Mouse (Mus musculus) adrenal gland, postnatal 25 days (tissue): Measurements from ENCODE around the gene Vdac1. TPM values are rescaled to one million over a fixed set of nuclear protein-coding genes. Genes with fewer than 3 reads are reported as not detected.
"Not testable (repeated sequence)": the region's sequence is repeated elsewhere in the genome, so short reads cannot be mapped to it uniquely, and the experiment has no call there.

Experiments used
- DNase-seq: peaks from one replicate; pipeline ENCODE4 v3.0.0; 2021; ENCODE audit warnings: mixed read lengths
- total RNA-seq: library from RNA; stranded (reverse); gene quantifications from 2 replicates; pipeline ENCODE4 v1.2.3, GENCODE M21; 2021

The Vdac1 gene
- total RNA-seq, 1 experiment from 2014 or later: 432 TPM

DNA sequence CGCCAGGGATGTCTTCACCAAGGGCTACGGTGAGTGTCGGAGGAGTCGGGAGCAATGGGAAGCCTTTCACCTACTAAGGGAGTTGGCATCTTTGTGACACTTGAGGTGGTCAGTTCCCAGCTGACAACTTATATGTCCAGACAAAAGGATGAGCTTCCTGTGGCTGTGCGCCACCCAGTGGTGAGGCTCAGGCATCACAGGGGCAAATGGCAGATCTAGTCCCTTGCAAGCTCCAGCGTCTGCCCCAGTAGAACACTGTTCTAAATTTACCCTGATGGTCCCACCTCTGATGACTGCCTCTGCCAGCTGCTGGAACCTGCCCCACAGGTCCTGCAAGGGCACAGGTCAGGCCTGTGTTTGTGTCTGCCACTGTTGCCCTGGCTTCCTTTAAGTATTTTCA is 13.7 kb downstream of the Vdac1 start:
- peak; percentile 70 for DNase-seq

GRCm38 (mm10) chr11:52377579-52377978 is 16.9 kb downstream of the Vdac1 start:
- peak; percentile 65 for DNase-seq

GRCm38 (mm10) chr11:52379241-52379640 is 18.6 kb downstream of the Vdac1 start:
- DNase-seq: no peak

DNA sequence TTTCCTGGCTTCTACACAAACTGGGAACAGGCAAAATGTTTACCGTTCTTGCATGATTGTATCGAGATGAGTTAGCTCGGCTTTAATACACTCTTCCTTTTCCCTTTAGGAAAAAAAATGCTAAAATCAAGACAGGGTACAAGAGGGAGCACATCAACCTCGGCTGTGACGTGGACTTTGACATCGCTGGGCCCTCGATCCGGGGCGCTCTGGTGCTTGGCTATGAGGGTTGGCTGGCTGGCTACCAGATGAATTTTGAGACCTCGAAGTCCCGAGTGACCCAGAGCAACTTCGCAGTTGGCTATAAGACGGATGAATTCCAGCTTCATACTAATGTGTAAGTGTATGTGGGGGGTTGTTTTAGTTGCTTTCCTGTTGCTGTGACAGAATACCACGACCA is 23.1 kb downstream of the Vdac1 start:
- no peak for DNase-seq

GRCm38 (mm10) chr11:52384667-52385066 is 24.0 kb downstream of the Vdac1 start:
- DNase-seq: no peak

- DNase-seq: no peak
Observed at GRCm38 (mm10) chr11:52386892-52387291, 26.2 kb downstream of the Vdac1 start.

GRCm38 (mm10) chr11:52388150-52388549 is 27.5 kb downstream of the Vdac1 start:
- DNase-seq: no peak

DNA sequence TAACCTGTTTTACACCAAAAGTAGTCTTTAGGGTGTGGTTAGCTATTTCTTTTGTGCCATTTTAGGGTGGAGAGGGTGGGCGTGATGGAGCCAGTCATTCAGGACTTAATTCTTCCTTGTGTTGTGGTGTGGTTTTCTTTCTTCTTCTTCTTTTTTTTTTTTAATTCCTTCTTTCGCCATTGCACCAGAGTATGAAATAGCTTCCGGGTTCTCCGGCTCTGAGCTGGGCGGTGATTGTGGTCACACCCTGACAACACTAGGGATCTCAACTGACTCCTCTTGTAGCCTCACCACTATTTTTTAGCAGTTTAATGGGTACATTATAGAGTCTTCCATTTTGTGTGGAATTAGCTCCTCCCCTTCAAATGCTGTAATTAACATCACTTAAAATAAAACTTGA is 28.3 kb downstream of the Vdac1 start:
- DNase-seq: not testable (repeated sequence)

- no peak for DNase-seq
Observed at GRCm38 (mm10) chr11:52389933-52390332, 29.3 kb downstream of the Vdac1 start.

- no peak for DNase-seq
Observed at GRCm38 (mm10) chr11:52394494-52394893, 33.8 kb downstream of the Vdac1 start.

DNA sequence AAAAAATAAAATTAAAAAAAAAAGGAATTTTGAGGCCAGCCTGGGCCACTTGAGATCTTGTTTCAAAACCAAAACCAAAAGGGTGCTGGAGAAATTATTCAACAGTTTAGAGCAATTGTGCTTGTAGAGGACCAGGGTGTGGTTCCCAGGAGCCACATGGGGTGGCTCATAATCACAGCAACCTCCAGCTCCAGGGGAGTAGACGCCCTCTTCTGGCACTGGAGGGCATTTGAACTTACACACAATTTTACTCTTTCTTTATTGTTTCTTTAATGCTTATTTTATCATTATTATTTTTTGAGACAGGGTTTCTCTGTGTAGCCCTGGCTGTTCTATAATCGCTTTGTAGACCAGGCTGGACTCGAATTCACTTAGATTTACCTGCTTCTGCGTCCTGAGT is 34.7 kb downstream of the Vdac1 start:
- DNase-seq: no peak

GRCm38 (mm10) chr11:52395940-52396596 is 35.4 kb downstream of the Vdac1 start, which contains the start of gene 9530068E07Rik:
Gene 9530068E07Rik, plus strand, starts transcription at chr11:52396428.
- peak; percentile 91 for DNase-seq

DNA sequence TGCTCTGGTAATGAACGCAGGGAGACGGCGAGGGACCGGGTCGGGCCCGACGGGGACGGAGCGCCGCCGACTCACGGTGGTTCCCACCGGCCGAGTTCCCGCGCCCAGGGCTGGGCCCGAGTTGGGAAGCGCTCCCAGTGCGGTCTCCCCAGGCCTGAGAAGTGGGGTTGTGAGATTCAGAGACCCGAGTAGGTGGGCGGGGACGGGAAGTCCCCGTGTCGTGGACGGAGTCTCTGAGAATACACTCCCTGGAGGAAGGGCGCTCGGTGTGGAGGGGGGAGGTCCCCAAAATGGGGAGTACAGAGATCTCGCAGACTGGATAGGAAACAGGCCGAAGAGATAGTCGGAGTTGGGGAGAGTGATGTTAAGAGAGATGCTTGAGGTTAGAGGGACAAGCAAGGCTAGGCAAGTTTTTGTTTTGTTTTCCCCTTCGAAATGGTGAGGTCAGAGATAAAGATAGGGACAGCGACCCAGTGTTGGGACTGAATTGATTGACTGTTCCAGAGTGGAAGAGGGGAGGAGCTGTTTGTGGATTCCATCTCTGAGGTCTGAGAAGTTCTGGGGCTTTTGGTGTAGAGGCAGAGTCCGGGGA is 36.0 kb downstream of the Vdac1 start:
- no peak for DNase-seq

DNA sequence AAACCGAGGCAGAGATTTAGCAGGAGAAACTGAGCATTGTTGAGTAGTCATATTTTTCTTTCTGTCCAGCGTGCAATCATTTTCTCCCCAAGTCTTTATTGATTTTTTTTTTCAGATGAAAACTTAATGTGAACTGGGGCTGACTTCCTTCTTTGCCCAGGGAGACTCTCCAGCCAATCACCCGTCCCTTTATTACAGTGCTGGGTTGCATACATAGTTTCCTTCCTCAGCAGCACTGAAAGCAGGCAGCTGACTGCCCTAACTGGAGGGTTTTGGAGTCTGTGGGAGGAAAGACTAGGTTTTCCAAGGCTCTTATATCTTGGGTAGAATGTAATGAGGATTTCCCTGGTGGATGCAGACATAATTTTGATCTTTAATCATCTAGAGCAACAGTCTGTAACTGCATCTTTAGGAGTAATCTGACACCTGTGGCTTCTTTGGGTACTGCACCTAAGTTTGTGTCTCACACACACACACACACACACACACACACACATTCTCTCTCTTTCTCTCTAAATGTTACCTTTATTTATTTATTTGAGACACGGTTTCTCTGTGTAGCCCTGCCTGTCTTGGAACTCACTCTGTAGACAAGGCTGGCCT is 36.8 kb downstream of the Vdac1 start:
- DNase-seq: no peak

GRCm38 (mm10) chr11:52401476-52401875 is 40.8 kb downstream of the Vdac1 start:
- DNase-seq: no peak

DNA sequence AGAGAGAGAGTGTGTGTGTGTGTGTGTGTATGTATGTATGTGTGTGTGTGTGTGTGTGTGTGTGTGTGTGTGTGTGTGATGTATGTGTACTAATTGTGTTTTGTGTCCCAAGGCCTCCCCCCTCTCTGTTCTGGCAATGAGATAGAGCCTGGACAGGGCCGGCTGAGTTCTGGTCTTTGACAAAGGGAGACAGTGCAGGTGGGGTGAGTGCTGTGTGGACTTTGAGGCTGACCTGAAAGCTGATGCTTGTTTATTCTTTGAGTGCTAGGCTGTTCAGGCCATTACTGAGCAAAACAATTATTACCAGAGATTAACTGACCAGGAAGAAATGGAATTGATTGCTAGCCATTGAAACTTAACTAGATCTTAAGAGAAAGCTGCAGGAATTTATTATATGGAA is 41.9 kb downstream of the Vdac1 start:
- no peak for DNase-seq

DNA sequence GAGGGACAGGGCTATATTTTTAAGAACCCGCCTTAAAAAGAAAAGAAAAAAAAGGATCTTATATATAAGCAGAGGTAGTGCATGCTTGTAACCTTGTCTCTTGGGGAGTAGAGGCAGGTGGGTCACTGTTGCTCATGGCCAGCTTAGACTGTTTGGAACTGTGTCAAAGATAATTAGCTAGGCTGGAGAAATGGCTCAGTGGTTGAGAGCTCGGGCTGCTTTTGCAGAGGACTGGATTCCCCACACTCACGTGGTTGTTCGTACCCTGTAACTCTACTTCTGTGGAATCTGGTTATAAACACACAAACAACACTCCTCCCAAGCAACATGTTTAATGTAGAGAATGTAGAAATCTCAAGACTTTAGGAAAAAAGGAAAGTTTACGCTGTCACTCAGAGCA is 43.5 kb downstream of the Vdac1 start:
- DNase-seq: no peak

GRCm38 (mm10) chr11:52405196-52405688 is 44.6 kb downstream of the Vdac1 start:
- no peak for DNase-seq

GRCm38 (mm10) chr11:52409316-52409715 is 48.7 kb downstream of the Vdac1 start:
- DNase-seq: no peak

GRCm38 (mm10) chr11:52418358-52418757 is 57.7 kb downstream of the Vdac1 start:
- DNase-seq: no peak

DNA sequence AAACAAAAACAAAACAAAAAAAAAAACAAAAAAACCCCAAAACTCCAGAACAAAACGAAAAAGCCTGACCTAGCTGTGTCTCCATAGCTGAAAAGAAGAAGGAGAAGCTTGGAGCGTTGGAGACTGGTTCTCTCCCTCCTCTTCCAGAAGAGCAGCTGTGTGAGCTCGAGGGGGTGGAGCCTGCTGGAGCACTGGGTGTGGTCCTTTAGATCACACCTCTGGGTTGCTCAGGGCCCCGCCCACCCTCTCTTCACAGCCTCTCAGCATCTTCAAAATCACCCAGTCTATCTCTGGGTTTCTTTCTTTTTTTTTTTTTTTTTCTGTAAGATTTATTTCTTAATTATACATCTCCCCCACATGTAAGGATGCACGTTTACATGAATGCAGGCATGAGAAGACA is 58.6 kb downstream of the Vdac1 start:
- no peak for DNase-seq

GRCm38 (mm10) chr11:52419861-52420260 is 59.2 kb downstream of the Vdac1 start:
- no peak for DNase-seq

DNA sequence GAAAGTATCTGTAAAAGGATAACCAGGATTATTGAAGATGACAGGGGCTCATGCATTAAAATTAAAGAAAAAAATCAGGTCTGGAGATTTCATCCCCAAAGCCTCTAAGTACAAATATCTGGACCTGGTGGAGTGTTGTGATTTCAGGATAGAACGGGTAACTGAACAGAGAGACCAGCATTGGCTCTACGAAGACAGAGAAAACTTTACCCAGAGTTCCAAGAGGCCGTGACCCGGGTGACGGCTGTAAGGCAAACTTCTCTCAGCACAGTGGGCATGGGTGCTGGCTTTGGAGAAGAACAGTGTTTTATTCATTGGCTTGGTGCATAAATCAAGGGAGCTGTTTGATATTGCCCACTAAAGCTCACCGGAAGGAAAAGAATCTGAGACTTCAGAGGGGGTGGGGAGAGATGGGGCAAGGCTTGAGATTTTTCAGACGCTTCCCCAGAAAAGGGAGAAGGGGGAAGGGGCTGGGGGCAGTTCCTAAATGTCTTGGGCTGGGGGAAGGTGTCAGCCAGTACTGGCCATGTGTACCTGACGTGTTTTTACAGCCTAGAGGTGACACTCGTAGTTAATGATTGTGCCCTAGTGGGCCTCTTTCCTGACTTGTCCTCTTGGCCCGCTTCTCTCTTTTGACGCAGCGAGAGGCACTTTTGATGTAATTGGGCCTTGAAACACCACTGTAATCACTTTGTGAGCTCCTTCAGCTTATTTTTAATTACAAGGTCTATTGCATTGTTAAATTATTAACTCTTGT is 59.8 kb downstream of the Vdac1 start:
- DNase-seq: no peak
